ENCODE assay signal across 20 mouse cellular contexts in the genomic region with DNA sequence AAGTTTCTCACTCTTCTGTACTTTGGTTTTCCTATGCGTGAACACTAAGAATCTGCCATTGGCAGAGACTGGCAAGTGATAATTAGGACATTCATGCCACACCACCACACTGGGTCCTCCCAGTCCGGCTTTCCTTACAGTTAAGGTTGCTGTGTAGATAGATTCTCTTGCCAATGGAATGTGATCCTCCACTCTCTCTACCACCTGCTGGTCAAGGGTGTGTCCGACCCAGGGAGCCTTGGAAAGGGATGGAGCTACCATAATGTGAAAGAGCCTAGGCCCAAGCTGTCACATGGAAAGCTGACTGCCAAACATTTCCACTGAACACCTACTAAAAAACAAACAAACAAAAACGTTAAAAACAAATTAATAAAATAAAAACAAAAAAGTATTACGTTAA.
"Had no signal": no experiment of that assay in that cellular context is flagged by ENCODE, and none has a peak within 500 bp of the region (broad histone marks: within the 10 kb centered on the region; RNA-seq: fewer than 3 reads in every experiment).

No protein-coding gene starts in this region.

- H3K27me3 ChIP-seq: hindbrain, embryonic 12.5 days; intestine, embryonic 15.5 days; limb, embryonic 12.5 days had no signal

- DNase-seq: gastrocnemius, postnatal 10 days; heart, adult 18-20 months; heart, postnatal 10 days; heart, postnatal 4 days; kidney, adult 18-20 months; kidney, adult 8-10 months; kidney, postnatal 10 days; kidney, postnatal 4 days; liver had no signal

- H3K4me2 ChIP-seq: heart, embryonic 12.5 days; hindbrain, embryonic 12.5 days; hindbrain, embryonic 14.5 days; intestine, embryonic 15.5 days; limb, embryonic 12.5 days; liver, embryonic 11.5 days had no signal

- H3K36me3 ChIP-seq: heart, embryonic 10.5 days; heart, embryonic 12.5 days; hindbrain, embryonic 10.5 days; hindbrain, embryonic 12.5 days; intestine, embryonic 15.5 days; limb, embryonic 10.5 days; limb, embryonic 12.5 days had no signal

- H3K4me3 ChIP-seq: heart, embryonic 10.5 days; heart, embryonic 12.5 days; hindbrain, embryonic 10.5 days; hindbrain, embryonic 12.5 days; intestine, embryonic 15.5 days; layer of hippocampus, adult 2 months; left cerebral cortex, adult 2 months; limb, embryonic 10.5 days; limb, embryonic 12.5 days had no signal

- H3K27ac ChIP-seq: heart, embryonic 10.5 days; hindbrain, embryonic 10.5 days; hindbrain, embryonic 12.5 days; hindbrain, embryonic 14.5 days; intestine, embryonic 15.5 days; layer of hippocampus, adult 2 months; left cerebral cortex, adult 2 months; limb, embryonic 10.5 days; limb, embryonic 12.5 days had no signal
